Mouse (Mus musculus): ENCODE measurements around the gene Ccdc78. TPM values are rescaled to one million over a fixed set of nuclear protein-coding genes. Genes with fewer than 3 reads are reported as not detected.
A peak's percentile ranks its signal among the peaks of the same experiment; 100 is the strongest.

Ccdc78 gene
- total RNA-seq, 2 experiments from 2014 or later: not detected

- DNase-seq (ENCODE audit: low spot score): no peak
- intact Hi-C loops (cut with DNase I): loop anchor here (10.0 kb wide), 1 partner anchor 333 kb away; no protein-coding TSS in a partner anchor
These were observed 21.6 kb downstream of the Ccdc78 start for GRCm38 (mm10) chr17:25808028-25808427.

DNA sequence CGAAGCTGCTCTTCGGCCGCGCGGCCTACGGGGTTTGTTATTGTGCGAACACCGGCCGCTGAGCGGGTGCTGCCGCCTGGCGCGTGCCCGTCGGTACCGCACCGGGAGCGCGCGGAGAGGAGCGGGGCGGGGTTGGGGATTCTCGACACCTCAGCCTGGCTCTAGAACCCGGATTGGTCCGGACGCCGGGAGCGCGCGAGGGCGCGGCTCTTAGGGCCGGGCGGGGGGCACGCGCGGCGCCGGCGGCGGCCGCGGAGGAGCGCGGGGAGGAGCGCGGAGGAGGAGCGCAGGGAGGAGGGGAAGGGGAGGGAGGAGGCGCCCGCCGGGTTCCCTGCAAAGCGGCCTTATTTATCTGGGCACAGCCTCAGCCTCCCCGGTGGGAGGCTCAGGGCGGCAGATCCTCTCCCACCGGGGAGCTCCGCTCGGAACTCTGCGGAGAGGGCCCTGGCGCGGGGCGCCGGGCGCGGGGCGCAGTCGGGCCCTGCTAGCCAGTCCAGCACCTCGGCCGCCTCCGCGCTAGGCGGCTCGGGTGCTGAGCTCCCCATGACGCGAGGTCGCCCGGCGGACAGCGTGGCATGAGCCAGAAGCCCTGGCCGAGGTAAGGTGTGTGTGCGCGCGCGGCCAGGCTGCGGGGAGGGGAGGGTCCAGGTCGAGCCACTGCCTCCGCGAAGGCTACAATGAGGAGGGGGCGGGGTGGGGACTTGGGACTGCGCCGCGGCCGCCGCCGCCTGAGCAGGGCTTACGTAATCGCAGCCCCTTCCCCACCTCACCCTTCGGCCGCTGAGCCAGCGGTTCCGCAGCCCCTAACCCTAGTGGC, 22.6 kb downstream of the Ccdc78 start, which contains the start of gene Fbxl16:
TSS of gene Fbxl16 (plus strand) at position 297 of the 817 bp plus-strand sequence.
- DNase-seq (ENCODE audit: low spot score): peak; percentile 51
- intact Hi-C loops (cut with DNase I): loop anchor here (10.0 kb wide), 1 partner anchor 334 kb away; no protein-coding TSS in a partner anchor

DNA sequence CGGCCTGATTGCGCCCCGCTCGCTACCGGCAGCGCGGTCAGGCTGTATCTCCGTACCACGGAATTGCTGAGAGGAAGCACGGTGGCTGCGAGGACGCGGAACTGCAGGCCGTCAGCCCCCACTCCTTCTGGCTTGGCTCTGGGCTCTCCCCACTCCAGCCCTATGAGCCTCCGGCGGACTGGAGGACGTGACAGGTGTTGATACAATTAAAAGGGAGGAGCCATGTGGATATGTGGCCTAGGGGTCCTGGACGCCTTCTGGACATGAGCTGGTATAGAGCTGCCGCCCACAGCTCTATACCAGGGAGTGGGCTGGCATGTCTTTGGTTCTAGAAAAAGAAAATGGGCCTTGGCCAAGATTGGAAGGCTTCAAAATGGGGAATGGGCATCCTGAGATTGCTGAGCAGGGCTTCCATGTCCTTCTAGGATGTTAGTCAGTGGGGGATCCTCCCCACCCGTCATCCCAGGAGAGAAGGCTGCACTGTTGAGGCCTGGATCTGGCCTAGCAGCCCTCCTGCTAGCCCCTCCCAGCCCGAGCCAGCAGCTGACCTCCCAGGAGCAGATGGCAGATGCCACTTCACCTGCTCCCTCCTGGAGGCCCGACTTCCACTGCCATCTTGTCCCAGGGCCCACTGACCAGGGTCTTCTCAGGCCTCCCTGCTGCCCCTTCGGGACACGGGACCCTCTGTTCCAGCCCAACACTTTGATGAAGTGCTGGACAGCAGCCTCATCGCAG, 23.4 kb downstream of the Ccdc78 start:
- intact Hi-C loops (cut with DNase I): loop anchor here (10.0 kb wide), 1 partner anchor 335 kb away; no protein-coding TSS in a partner anchor
- no peak for DNase-seq (ENCODE audit: low spot score)

DNA sequence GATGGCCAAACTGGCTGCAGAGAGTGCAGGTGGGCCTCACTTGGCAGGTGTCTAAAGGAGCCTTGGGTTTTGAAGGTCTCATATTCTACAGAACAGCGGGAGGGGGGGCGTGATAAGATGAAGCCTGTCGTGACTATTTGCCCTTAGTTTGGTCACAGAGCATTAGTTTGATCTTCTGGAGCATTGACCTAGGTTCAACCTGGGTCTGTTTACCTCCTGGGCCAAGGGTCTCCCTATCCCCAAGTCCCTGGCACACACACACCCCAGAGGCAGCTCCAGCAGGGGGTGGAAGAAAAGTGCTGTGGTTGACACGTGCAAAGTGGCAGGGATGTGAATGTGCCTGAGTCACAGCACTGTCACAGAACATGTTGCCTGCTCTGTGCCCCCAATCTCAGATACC, 24.5 kb downstream of the Ccdc78 start:
- intact Hi-C loops (cut with DNase I): no loop called here

GRCm38 (mm10) chr17:25813471-25813870, 27.1 kb downstream of the Ccdc78 start:
- DNase-seq (ENCODE audit: low spot score): no peak
- intact Hi-C loops (cut with DNase I): no loop called here

More for the DNA sequence above, 24.5 kb downstream of the Ccdc78 start:
- no peak for DNase-seq (ENCODE audit: low spot score)

DNA sequence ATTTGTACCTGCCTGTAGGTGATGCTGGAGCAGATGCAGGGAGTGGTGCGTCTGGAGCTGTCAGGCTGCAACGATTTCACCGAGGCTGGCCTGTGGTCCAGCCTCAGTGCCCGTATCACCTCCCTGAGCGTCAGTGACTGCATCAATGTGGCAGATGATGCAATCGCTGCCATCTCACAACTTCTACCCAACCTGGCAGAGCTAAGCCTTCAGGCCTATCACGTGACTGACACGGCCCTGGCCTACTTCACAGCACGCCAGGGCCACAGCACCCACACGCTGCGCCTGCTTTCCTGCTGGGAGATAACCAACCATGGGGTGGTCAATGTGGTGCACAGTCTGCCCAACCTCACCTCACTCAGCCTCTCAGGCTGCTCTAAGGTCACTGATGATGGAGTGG, 31.3 kb downstream of the Ccdc78 start:
- intact Hi-C loops (cut with DNase I): no loop called here
- DNase-seq (ENCODE audit: low spot score): no peak

- no peak for DNase-seq (ENCODE audit: low spot score)
- intact Hi-C loops (cut with DNase I): no loop called here
These were observed 32.7 kb downstream of the Ccdc78 start for GRCm38 (mm10) chr17:25818851-25819780.

DNA sequence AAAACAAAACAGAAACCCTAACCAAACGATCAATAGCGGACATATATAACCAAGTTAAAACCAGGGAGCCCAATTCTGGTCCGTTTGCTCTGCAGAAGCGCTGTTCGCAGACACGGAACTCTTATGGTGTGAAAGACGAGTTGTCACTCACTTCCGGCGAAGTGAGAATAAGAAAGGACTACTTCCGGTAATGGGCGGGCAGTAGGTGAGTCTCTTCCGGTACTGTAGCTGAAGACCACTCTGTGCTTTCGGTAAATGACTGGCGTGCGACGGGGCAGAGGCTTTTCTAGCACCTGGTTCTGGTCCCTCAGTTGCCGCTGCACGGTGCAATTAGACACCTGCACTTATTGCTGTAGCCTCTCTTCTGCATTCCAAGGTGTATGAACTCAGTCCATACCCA, 37.1 kb downstream of the Ccdc78 start, which contains the start of gene Wdr24:
TSS of gene Wdr24 (plus strand) at position 176 of the 400 bp plus-strand sequence.
- DNase-seq (ENCODE audit: low spot score): no peak
- intact Hi-C loops (cut with DNase I): loop anchor here (2.0 kb wide), 1 partner anchor 27 kb away; the partner anchor contains the start of gene Metrn

DNA sequence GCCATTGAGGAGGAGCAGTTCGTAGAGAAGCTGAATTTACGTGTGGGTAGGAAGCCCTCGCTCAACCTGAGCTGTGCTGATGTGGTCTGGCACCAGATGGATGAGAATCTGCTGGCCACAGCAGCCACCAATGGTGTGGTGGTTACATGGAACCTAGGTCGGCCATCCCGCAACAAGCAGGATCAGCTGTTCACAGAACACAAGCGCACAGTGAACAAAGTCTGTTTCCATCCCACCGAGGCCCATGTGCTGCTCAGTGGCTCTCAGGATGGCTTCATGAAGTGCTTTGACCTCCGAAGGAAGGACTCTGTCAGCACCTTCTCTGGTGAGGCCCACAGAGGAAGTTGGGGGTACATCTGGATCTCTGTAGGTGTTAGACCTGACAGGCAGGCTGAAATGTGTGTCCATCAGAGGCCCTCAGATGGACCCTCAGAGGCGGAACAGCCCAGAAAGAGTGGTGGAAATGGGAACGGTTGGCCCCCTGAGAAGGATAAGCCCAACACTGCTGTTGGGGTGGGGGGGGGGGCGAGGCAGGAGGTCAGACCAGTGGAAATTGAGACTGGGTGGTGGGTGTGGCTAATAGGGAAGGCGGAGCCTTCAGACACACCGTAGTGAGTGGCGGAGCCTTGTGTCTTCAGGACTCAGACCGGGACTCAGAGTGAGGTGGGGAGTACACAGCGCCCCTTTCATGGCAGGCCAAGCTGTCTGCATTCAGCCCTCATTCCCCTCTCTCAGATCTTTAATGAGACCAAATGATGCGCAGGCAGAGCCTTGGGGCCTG, 38.2 kb downstream of the Ccdc78 start:
- intact Hi-C loops (cut with DNase I): no loop called here
- no peak for DNase-seq (ENCODE audit: low spot score)

GRCm38 (mm10) chr17:25825311-25825710, 38.9 kb downstream of the Ccdc78 start:
- no peak for DNase-seq (ENCODE audit: low spot score)
- intact Hi-C loops (cut with DNase I): no loop called here

DNA sequence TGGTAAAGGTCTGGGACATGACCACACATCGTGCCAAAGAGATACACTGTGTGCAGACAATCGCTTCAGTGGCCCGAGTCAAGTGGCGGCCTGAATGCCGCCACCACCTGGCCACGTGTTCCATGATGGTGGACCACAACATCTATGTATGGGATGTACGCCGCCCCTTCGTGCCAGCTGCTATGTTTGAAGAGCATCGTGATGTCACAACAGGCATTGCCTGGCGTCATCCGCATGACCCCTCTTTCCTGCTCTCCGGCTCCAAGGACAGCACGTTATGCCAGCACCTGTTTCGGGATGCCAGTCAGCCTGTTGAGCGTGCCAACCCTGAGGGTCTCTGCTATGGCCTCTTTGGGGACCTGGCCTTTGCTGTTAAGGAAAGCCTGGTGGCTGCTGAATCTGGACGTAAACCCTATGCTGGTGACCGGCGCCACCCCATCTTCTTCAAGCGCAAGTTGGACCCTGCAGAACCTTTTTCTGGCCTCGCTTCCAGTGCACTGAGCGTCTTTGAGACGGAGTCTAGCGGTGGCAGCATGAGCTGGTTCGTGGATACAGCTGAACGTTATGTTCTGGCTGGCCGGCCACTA, 39.7 kb downstream of the Ccdc78 start:
- intact Hi-C loops (cut with DNase I): no loop called here
- no peak for DNase-seq (ENCODE audit: low spot score)

DNA sequence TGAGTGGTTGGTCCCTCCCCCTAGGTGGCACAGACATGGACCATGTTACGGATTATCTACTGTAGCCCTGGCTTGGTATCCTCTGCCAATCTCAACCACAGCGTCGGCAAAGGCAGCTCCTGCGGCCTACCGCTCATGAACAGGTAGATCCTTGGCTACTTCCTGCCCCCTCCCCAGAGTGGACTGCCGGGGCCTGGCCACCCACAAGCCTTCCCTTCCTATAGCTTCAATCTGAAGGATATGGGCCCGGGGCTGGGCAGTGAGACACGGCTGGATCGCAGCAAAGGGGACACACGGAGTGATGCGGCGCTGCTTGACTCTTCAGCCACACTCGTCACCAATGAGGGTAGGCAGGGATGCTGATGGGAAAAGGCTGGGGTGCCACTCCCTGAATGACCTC, 40.6 kb downstream of the Ccdc78 start:
- no peak for DNase-seq (ENCODE audit: low spot score)
- intact Hi-C loops (cut with DNase I): no loop called here

GRCm38 (mm10) chr17:25827546-25828222, 41.3 kb downstream of the Ccdc78 start:
- intact Hi-C loops (cut with DNase I): no loop called here
- DNase-seq (ENCODE audit: low spot score): no peak

DNA sequence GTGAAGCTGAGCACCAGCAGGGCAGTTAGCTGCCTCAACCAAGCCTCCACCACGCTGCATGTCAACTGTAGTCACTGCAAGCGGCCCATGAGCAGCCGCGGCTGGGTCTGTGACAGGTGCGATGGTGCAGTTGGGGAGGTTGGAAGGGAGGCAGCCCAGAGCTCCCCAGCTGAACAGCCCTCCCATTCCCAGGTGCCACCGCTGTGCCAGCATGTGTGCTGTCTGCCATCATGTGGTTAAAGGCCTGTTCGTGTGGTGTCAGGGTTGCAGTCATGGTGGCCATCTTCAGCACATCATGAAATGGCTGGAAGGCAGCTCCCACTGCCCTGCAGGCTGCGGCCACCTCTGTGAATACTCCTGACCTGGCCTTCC, 41.8 kb downstream of the Ccdc78 start:
- DNase-seq (ENCODE audit: low spot score): no peak
- intact Hi-C loops (cut with DNase I): no loop called here

DNA sequence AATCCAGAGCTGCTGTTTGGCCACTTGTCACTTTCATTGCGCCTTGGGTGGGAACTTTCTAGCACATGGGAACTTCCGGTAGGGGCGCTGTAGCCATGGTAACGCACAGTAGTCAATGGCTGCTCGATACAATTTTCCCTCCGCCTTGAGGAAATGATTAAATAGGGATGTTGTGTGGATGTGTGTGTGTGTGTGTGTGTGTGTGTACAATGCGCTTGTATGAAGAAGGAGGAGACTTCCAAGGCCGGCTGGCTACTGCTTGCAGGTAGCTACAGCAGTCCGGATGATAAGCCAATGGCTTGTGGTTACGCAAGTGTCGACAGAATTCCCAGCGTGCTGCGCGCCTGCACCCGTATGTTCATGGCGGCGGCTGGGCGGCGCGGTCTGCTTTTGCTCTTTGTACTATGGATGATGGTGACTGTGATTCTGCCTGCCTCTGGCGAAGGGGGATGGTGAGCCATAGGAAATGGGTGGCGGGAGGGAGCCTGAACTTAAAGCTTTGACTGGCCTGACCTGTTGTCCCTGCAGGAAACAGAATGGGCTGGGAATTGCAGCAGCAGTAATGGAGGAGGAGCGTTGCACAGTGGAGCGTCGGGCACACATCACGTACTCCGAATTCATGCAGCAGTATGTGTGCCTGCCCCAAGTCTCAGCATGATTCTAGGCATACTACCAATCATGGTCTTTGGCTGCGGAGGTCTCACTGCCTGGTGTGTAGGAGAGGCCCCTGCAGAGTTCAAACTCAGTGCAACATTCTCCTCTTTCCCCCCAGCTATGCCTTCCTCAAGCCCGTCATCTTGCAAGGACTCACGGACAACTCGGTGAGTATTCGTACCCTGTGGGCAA, 42.6 kb downstream of the Ccdc78 start, which contains the start of gene Jmjd8:
TSS of gene Jmjd8 (plus strand) at position 156 of the 846 bp plus-strand sequence.
- peak; percentile 57 for DNase-seq (ENCODE audit: low spot score)
- intact Hi-C loops (cut with DNase I): no loop called here

DNA sequence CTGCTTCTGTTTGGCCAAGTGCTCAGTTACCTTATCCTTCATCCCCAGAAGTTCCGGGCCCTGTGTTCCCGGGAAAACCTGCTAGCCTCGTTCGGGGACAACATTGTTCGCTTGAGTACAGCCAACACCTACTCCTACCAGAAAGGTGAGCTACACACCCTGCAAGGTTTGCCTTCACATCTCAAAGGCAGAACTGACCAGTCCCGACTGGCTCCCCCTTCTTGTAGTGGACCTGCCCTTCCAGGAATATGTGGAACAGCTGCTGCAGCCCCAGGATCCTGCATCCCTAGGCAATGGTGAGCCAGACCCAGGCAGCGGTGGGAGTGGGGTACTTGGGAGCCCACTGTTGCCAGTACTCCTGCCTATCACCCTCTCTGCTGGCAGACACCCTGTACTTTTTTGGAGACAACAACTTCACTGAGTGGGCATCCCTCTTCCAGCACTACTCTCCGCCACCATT, 43.2 kb downstream of the Ccdc78 start:
- no peak for DNase-seq (ENCODE audit: low spot score)
- intact Hi-C loops (cut with DNase I): loop anchor here (5.0 kb wide), 1 partner anchor 38 kb away; the partner anchor contains the start of gene Mcrip2

DNA sequence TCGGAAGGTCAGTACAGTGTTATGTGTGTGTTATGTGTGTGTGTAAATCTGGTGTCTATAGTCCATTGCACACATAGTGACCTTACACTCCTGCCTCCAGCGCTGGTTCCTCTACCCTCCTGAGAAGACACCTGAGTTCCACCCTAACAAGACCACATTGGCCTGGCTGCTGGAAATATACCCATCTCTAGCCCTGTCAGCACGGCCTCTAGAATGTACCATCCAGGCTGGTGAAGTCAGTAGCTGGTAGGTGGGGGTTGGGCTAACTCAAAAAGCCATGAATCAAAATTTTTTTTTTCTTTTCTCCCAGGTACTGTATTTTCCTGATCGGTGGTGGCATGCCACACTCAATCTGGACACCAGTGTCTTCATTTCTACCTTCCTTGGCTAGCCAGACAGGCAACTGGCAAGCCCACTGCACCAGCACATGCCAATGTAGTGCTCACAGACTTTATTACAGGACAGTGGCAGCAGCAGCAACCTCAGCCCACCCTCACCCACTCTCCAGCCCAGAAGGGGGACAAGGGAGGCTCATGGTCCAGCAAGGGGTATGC, 43.9 kb downstream of the Ccdc78 start:
- DNase-seq (ENCODE audit: low spot score): no peak
- intact Hi-C loops (cut with DNase I): loop anchor here (5.0 kb wide), 1 partner anchor 37 kb away; the partner anchor contains the start of gene Mcrip2

All from heart, postnatal 25 days (tissue).